Mouse (Mus musculus) heart, postnatal 36 days (tissue): ENCODE results near the gene Efcab11. TPM values are rescaled to one million over a fixed set of nuclear protein-coding genes. Genes with fewer than 3 reads are reported as not detected.
A peak's percentile ranks its signal among the peaks of the same experiment; 100 is the strongest.

ENCODE experiments used
- DNase-seq, 2 experiments: peaks; one replicate each; pipeline ENCODE4 v3.0.0; 2021 to 2022
- intact Hi-C: fragments of 180-260 bp; cut with DNase I; formaldehyde crosslinking; loops from one replicate; pipeline ENCODE4 v1.15.1; 2025
- total RNA-seq, 2 experiments: library from RNA; stranded (reverse); gene quantifications; 2 replicates each; pipeline ENCODE4 v1.2.3; 2021

The Efcab11 gene
- total RNA-seq, 2 experiments from 2014 or later, result not detected

GRCm38 (mm10) chr12:99883000-99883712, 1.1 kb downstream of the Efcab11 start:
- intact Hi-C loops, result loop anchor here (5.0 kb wide), 1 partner anchor 321 kb away; the partner anchor contains the start of gene Foxn3

GRCm38 (mm10) chr12:99874609-99875008, 9.6 kb downstream of the Efcab11 start:
- no peak for DNase-seq
- intact Hi-C loops, result no loop called here

More at GRCm38 (mm10) chr12:99883000-99883712, 1.1 kb downstream of the Efcab11 start:
- DNase-seq, result peak; percentile 82 to 85

GRCm38 (mm10) chr12:99873443-99873842, 10.8 kb downstream of the Efcab11 start:
- intact Hi-C loops, result no loop called here
- no peak for DNase-seq

- DNase-seq, result no peak
- intact Hi-C loops, result no loop called here
These were observed 15.4 kb downstream of the Efcab11 start for GRCm38 (mm10) chr12:99868821-99869220.

- intact Hi-C loops, result no loop called here
- no peak for DNase-seq
These were observed 19.6 kb downstream of the Efcab11 start for GRCm38 (mm10) chr12:99864613-99865012.

- intact Hi-C loops, result loop anchor here (2.0 kb wide), 1 partner anchor 776 kb away; no protein-coding TSS in a partner anchor
- DNase-seq, result no peak
These were observed 23.3 kb downstream of the Efcab11 start for GRCm38 (mm10) chr12:99860981-99861380.

GRCm38 (mm10) chr12:99859391-99860100, 24.7 kb downstream of the Efcab11 start:
- DNase-seq, result no peak
- intact Hi-C loops, result loop anchor here (2.0 kb wide), 1 partner anchor 775 kb away; no protein-coding TSS in a partner anchor

GRCm38 (mm10) chr12:99858664-99859063, 25.6 kb downstream of the Efcab11 start:
- no peak for DNase-seq
- intact Hi-C loops, result no loop called here

GRCm38 (mm10) chr12:99856011-99856410, 28.2 kb downstream of the Efcab11 start:
- intact Hi-C loops, result no loop called here
- DNase-seq, result no peak

GRCm38 (mm10) chr12:99853323-99854258, 30.6 kb downstream of the Efcab11 start:
- DNase-seq, result no peak
- intact Hi-C loops, result no loop called here

- intact Hi-C loops, result no loop called here
- no peak for DNase-seq
These were observed 34.2 kb downstream of the Efcab11 start for GRCm38 (mm10) chr12:99849996-99850395.

- DNase-seq, result no peak
- intact Hi-C loops, result no loop called here
These were observed 39.3 kb downstream of the Efcab11 start for GRCm38 (mm10) chr12:99844951-99845350.

- intact Hi-C loops, result loop anchor here (2.0 to 5.0 kb wide), 2 partner anchors 211 to 742 kb away; no protein-coding TSS in a partner anchor
- DNase-seq, result no peak
These were observed 45.5 kb downstream of the Efcab11 start for GRCm38 (mm10) chr12:99838703-99839102.

GRCm38 (mm10) chr12:99838109-99838508, 46.1 kb downstream of the Efcab11 start:
- intact Hi-C loops, result loop anchor here (2.0 to 5.0 kb wide), 2 partner anchors 211 to 741 kb away; no protein-coding TSS in a partner anchor
- DNase-seq, result no peak

GRCm38 (mm10) chr12:99837528-99837927, 46.7 kb downstream of the Efcab11 start:
- intact Hi-C loops, result loop anchor here (5.0 kb wide), 1 partner anchor 210 kb away; no protein-coding TSS in a partner anchor
- DNase-seq, result no peak

- peak in 1 of 2 experiments; percentile 14 for DNase-seq
- intact Hi-C loops, result loop anchor here (5.0 kb wide), 1 partner anchor 209 kb away; no protein-coding TSS in a partner anchor
These were observed 47.7 kb downstream of the Efcab11 start for GRCm38 (mm10) chr12:99836404-99837131.

- DNase-seq, result no peak
- intact Hi-C loops, result loop anchor here (2.0 kb wide), 1 partner anchor 285 kb away; no protein-coding TSS in a partner anchor
These were observed 50.8 kb downstream of the Efcab11 start for GRCm38 (mm10) chr12:99833476-99833875.

- intact Hi-C loops, result no loop called here
- no peak for DNase-seq
These were observed 61.6 kb downstream of the Efcab11 start for GRCm38 (mm10) chr12:99822591-99822990.

- intact Hi-C loops, result no loop called here
- DNase-seq, result no peak
These were observed 62.8 kb downstream of the Efcab11 start for GRCm38 (mm10) chr12:99821309-99821934.
